Mouse (Mus musculus) brain, embryonic 14.5 days (tissue): ENCODE data around the gene Top2a.

Source experiments
- CTCF ChIP-seq: fragments of 200-500 bp; IDR thresholded peaks from 2 replicates; pipeline ENCODE4 v1.5.1; 2012; ENCODE audit warnings: inconsistent platforms, mild to moderate bottlenecking, moderate library complexity, borderline replicate concordance; ENCODE audit not compliant: insufficient read depth, insufficient read length; ENCODE audit errors: extremely low read depth
- POLR2A ChIP-seq: fragments of 200-500 bp; IDR thresholded peaks from 2 replicates; pipeline ENCODE4 v1.6.1; 2012; ENCODE audit warnings: mild to moderate bottlenecking, inconsistent platforms, borderline replicate concordance; ENCODE audit not compliant: poor library complexity, insufficient read depth, insufficient read length, severe bottlenecking; ENCODE audit errors: extremely low read depth

- no peak for TF ChIP-seq CTCF
- no peak for TF ChIP-seq POLR2A
Measured at GRCm38 (mm10) chr11:98970191-98970925, 53.6 kb downstream of the Top2a start.
